Mouse (Mus musculus) midbrain, embryonic 13.5 days (tissue): ENCODE measurements around the gene Dnajc13. TPM values are rescaled to one million over a fixed set of nuclear protein-coding genes. Genes with fewer than 3 reads are reported as not detected.

Experiments used
- ATAC-seq: fragments of 200-750 bp; cut with Nextera tagmentation; 2 replicates; pipeline ENCODE4 v1.8.0; 2017; ENCODE audit warnings: mild to moderate bottlenecking, moderate TSS enrichment, moderate library complexity
- H3K27ac ChIP-seq: fragments of 300-500 bp; sonication (generic); 2 replicates; pipeline ENCODE4 v1.5.1; 2015; ENCODE audit warnings: inconsistent platforms, mild to moderate bottlenecking, moderate library complexity
- H3K27me3 ChIP-seq: fragments of 300-500 bp; sonication (generic); 2 replicates; pipeline ENCODE4 v1.6.1; 2015; ENCODE audit warnings: mild to moderate bottlenecking, inconsistent platforms
- H3K36me3 ChIP-seq: fragments of 300-500 bp; sonication (generic); 2 replicates; pipeline ENCODE4 v1.6.1; 2015; ENCODE audit warnings: mild to moderate bottlenecking, inconsistent platforms
- H3K4me1 ChIP-seq: fragments of 300-500 bp; sonication (generic); replicated peaks from 2 replicates; pipeline ENCODE4 v1.6.1; 2015; ENCODE audit warnings: inconsistent platforms
- H3K4me2 ChIP-seq: fragments of 300-500 bp; sonication (generic); replicated peaks from 2 replicates; pipeline ENCODE4 v1.6.1; 2015; ENCODE audit warnings: moderate library complexity, mild to moderate bottlenecking, inconsistent platforms
- H3K4me3 ChIP-seq: fragments of 300-500 bp; sonication (generic); replicated peaks from 2 replicates; pipeline ENCODE4 v1.5.1; 2015; ENCODE audit warnings: mild to moderate bottlenecking, inconsistent platforms
- H3K9ac ChIP-seq: fragments of 300-500 bp; sonication (generic); replicated peaks from 2 replicates; pipeline ENCODE4 v1.6.1; 2015; ENCODE audit warnings: mild to moderate bottlenecking, inconsistent platforms
- H3K9me3 ChIP-seq: fragments of 300-500 bp; sonication (generic); 2 replicates; pipeline ENCODE4 v1.6.1; 2016; ENCODE audit warnings: mild to moderate bottlenecking, inconsistent platforms
- WGBS: fragments of 180-500 bp; shearing (Covaris S2); methylation state at CpG from one replicate; pipeline ENCODE4 v1.1.7; 2015; 5-methylcytosine and 5-hydroxymethylcytosine counted together
- polyA plus RNA-seq: library from polyadenylated mRNA; unstranded; fragments of >200 nt; fragmentation: Nextera tagmentation; extraction: Ambion mirVana; gene quantifications from 2 replicates; pipeline ENCODE4 v1.2.1, GENCODE M21; 2015

Dnajc13 gene
- polyA plus RNA-seq, 1 experiment from 2014 or later = 19.2 TPM

DNA sequence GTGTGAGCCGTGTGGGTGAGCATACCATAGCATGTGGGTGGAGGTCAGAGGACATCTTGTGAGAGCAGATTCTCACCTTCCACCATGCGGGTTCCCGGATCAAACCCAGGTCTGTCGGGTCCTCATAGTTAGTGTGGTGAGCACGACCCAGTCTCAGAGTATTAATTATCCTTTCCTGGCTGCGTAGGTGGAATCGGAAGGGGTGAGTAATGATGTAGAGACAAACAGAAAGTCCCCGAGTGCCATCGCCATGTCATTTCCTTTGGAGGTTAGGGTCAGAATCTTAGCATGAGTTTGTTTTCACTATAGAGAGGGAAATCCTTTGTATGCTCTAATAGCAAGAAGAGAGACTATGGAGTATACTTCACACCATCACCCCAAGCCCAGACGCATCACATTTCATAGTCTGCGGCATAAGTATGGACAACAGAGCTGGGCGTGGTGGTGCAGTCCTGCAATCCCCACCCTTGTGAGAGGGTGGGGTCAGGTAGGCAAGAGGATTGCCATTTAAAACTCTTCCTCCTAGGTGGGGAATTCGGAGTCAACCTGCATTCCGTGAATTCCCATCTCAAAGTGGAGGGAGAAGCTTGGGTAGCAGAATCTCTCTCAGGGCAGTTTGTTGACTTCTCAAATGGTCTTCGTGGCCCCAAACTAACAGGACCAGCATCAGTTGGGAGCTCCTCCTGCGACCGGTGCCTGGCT is 12.5 kb upstream of the Dnajc13 start:
- Histone ChIP-seq H3K27me3 (no peaks in the 10 kb centered on the region), H3K27ac (no peak overlapping the region), H3K9ac (no peak overlapping the region), H3K4me1 (no peaks in the 10 kb centered on the region), H3K36me3 (no peaks in the 10 kb centered on the region), H3K4me3 (no peak overlapping the region), H3K4me2 (no peak overlapping the region), H3K9me3 (no peaks in the 10 kb centered on the region)
- ATAC-seq = no peak
- WGBS = 92% methylated on average over 17 of the region's 17 CpGs

DNA sequence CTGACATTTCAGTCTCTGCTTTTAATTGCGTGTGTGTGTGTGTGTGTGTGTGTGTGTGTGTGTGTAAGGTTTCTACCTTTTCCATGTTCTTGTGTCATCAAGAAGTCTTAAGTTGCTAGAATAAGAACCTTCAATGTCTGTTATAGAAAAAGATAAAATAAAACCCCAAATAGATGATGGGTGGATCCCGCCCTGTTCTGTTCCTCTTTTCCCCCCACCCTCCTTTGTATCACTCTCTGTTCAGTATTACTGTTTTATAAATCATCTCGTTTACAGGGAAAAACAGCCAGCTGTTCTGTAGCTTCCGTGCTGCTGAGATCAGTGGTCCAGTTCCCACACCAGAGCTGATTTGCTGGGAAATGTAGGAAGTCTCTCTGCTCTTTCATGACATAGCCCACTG is 9.3 kb upstream of the Dnajc13 start:
- WGBS = 83% methylated on average over 4 of the region's 4 CpGs
- Histone ChIP-seq H3K27ac (no peak overlapping the region), H3K9ac (no peak overlapping the region), H3K36me3 (no peaks in the 10 kb centered on the region), H3K4me3 (no peak overlapping the region), H3K4me1 (no peaks in the 10 kb centered on the region), H3K4me2 (no peak overlapping the region), H3K27me3 (no peaks in the 10 kb centered on the region), H3K9me3 (no peaks in the 10 kb centered on the region)
- ATAC-seq = no peak

DNA sequence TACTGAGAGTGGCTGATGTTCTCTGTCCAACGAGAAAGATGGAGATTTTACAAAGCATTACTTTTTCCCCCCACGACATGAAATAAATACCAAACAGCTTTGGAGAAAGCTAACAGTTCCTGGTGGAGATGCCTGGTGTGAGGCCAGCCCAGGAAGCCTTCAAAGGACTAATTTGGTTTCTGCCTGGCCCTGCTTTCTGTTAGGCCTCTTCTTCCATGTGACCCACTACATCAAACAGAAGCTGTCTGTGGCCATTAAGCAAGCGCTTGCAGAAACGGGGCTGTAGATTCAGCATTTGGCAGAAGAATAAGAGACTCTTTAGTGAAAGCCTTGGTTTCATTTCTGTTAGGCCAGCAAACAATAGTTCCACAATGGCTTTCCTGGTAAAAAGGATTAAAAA is 8.9 kb upstream of the Dnajc13 start:
- no peak overlapping the region for H3K4me2 ChIP-seq
- 67% methylated on average over 4 of the region's 4 CpGs for WGBS
- H3K9ac ChIP-seq = no peak overlapping the region
- H3K4me3 ChIP-seq = no peak overlapping the region
- H3K27me3 ChIP-seq = no peaks in the 10 kb centered on the region
- no peaks in the 10 kb centered on the region for H3K9me3 ChIP-seq
- no peak overlapping the region for H3K27ac ChIP-seq
- H3K4me1 ChIP-seq = no peaks in the 10 kb centered on the region
- no peak for ATAC-seq
- H3K36me3 ChIP-seq = no peaks in the 10 kb centered on the region

DNA sequence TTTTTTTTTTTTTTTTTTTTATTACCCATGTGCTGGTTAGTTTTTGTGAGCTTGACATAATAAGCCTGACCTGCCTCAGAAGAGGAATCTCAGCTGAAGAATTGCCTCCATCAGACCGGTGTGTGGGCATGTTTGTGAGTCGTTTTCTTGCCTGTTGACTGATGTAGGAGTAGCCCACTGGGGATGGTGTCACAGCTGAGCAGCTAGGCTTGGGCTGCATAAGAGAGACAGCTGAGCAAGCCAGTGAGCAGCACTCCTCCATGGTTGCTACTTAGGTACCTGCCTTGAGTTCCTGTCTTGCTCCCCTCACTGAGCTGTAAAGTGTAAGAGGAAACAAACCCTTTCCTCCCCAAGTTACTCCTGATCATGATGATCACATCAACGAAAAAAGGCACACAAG is 7.2 kb upstream of the Dnajc13 start:
- no peak for ATAC-seq
- no peaks in the 10 kb centered on the region for H3K9me3 ChIP-seq
- no peak overlapping the region for H3K9ac ChIP-seq
- no peak overlapping the region for H3K4me3 ChIP-seq
- no peaks in the 10 kb centered on the region for H3K27me3 ChIP-seq
- H3K27ac ChIP-seq = no peak overlapping the region
- no peaks in the 10 kb centered on the region for H3K4me1 ChIP-seq
- H3K4me2 ChIP-seq = no peak overlapping the region
- H3K36me3 ChIP-seq = no peaks in the 10 kb centered on the region
- 75% methylated on average over 3 of the region's 3 CpGs for WGBS

DNA sequence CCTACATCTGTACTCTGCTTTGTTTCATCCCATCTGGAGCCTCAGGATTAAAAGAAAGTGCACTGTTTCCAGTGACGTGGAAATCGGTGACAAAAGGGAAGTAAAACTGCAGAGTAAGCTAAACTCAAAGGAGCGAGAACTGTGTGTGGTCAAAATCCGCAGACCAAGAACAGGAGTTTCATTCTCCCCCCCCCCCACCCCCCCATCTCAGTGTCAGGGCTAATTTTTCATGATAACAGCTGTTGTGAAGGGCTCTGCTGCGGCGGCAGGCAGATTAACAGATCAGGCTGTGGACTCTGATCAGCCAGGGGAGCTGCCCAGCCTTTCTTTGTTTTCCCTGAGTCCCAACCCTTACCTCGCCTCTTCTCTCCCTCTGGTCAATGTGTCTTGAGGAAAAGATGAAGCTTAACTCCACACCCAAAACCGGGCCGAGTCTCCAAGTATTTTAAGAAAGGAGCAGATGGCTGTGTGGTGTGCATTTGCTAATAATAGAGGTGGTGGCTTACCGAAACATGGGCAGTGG is 6.7 kb upstream of the Dnajc13 start:
- H3K9me3 ChIP-seq = no peaks in the 10 kb centered on the region
- WGBS = 35% methylated on average over 10 of the region's 10 CpGs
- H3K27ac ChIP-seq = 0 out of 2 replicates have a peak overlapping the region, but pooled peaks have one; percentile 25

DNA sequence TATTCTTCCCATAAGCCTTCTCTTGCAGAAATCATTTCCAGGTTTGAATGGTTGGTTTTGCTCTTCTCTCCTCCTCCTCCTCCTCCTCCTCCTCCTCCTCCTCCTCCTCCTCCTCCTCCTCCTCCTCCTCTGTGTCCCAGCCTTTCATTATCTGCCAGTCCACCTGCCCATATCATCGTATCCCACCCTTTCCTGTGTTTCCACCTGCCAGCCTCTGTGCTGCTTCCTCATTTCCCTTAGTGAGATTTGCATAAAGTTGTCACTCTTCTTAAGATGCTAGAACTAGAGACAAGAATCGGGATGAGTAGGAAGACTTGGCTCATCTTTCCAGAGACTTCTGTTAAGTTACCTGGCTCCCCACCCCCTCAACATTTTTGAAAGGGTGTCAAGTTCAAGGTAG is 1.8 kb upstream of the Dnajc13 start:
- peaks cover 27% of the 10 kb centered on the region for H3K4me1 ChIP-seq
- no peak overlapping the region for H3K9ac ChIP-seq
- H3K36me3 ChIP-seq = no peaks in the 10 kb centered on the region
- no peak for ATAC-seq
- H3K4me3 ChIP-seq = no peak overlapping the region
- no peaks in the 10 kb centered on the region for H3K27me3 ChIP-seq
- no peak overlapping the region for H3K27ac ChIP-seq
- no peaks in the 10 kb centered on the region for H3K9me3 ChIP-seq
- H3K4me2 ChIP-seq = no peak overlapping the region
- 96% methylated on average over 2 of the region's 2 CpGs for WGBS

More for the DNA sequence above, 6.7 kb upstream of the Dnajc13 start:
- no peak overlapping the region for H3K4me2 ChIP-seq
- ATAC-seq = no peak
- H3K27me3 ChIP-seq = no peaks in the 10 kb centered on the region
- no peaks in the 10 kb centered on the region for H3K36me3 ChIP-seq
- no peak overlapping the region for H3K4me3 ChIP-seq
- H3K4me1 ChIP-seq = no peaks in the 10 kb centered on the region
- H3K9ac ChIP-seq = no peak overlapping the region

DNA sequence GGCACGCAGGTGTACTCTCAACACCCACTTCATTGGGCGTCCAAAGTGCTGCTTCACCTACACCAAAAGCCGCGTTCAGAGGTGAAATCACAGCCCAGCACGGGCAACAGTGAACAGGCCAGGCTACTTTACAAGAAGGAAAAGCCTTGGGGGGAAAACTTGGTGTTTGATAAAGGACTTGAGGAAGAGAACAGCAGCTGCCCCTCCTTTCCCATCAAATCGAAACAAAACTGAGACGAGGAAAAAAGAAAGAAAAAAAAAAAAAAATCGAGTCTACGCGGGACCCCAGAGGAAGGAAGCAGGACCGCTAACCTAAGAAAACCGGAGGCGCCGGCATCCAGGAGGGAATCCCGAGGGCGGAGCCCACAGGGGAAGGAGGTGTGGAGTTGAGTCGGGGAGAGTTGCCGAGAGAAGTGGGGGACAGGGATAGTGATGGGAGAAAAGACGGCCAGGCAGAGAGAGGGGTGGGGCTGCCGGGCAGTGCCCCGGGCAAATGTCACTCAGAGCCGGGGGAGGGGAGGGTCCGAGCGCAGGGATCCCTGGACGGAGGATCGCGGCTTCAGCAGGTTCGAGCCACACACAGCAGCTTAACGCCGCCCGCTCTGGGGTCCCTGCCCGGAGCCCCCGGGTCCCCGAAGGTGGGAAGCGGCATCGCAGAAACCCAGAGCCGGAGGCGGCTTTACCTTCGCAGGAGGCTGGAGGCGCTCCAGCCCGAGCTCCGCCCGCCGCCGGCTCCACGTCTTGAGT is 541 bp downstream of the Dnajc13 start:
- peak overlapping the region; percentile 88 for H3K4me2 ChIP-seq
- under 1% methylated on average over 38 of the region's 46 CpGs for WGBS
- H3K4me3 ChIP-seq = peak overlapping the region; percentile 97
- H3K4me1 ChIP-seq = peaks cover 31% of the 10 kb centered on the region
- H3K9ac ChIP-seq = peak overlapping the region; percentile 94
- ATAC-seq = peak; percentile 78; the same call in 1 of the 2 replicates
- no peaks in the 10 kb centered on the region for H3K27me3 ChIP-seq
- no peaks in the 10 kb centered on the region for H3K36me3 ChIP-seq
- no peaks in the 10 kb centered on the region for H3K9me3 ChIP-seq
- H3K27ac ChIP-seq = peak overlapping the region; percentile 90

DNA sequence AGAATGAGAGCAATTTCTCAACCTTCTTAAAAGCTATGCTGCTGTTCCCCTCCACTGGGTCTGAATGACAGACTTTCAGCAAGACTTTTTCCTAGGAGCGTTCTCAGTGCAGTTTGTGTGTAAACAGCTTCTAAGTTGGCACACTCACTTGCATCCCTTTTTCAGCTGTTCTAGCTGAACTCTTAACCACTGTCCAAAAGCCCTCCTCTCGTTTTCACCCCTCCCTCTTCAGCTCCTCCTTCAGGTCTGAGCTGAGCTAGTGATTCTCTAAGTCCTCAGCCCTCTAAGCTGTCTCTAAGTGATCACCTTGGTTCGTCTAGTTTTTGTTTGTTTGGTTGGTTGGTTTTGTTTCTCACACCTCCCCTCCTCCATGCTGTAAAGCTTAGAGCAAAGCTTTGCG is 2.4 kb downstream of the Dnajc13 start:
- peak overlapping the region; percentile 88; the same call in 1 of the 2 replicates for H3K4me2 ChIP-seq

DNA sequence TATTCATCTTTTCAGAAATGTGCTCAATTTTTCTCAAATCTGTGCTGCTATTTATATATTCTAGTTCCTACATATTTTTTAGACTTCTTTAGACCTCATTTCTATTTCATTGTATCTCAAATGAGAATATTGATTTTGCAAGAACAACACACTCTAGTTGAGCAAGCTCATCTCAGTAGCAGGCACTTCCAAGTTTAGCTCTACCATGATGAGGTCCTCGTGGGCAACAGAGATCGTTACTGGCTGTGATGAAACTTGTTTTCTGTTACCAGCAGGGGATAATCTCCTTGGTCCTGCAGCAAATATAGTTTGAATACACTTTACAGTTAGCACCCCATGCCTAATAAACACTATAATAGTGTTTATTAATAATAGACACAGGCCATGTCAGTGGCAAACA is 6.6 kb downstream of the Dnajc13 start:
- no peak for ATAC-seq
- Histone ChIP-seq H3K27ac (no peak overlapping the region), H3K36me3 (no peaks in the 10 kb centered on the region), H3K9ac (no peak overlapping the region), H3K9me3 (no peaks in the 10 kb centered on the region), H3K27me3 (no peaks in the 10 kb centered on the region), H3K4me3 (no peak overlapping the region), H3K4me2 (no peak overlapping the region), H3K4me1 (peaks cover 30% of the 10 kb centered on the region)
- WGBS = 68% methylated on average over 2 of the region's 2 CpGs

More for the DNA sequence above, 2.4 kb downstream of the Dnajc13 start:
- ATAC-seq = no peak
- peak overlapping the region; percentile 32; the same call in 1 of the 2 replicates for H3K9ac ChIP-seq
- H3K27me3 ChIP-seq = no peaks in the 10 kb centered on the region
- H3K4me3 ChIP-seq = no peak overlapping the region
- peaks cover 36% of the 10 kb centered on the region for H3K4me1 ChIP-seq
- 52% methylated on average over 4 of the region's 4 CpGs for WGBS
- no peak overlapping the region for H3K27ac ChIP-seq
- no peaks in the 10 kb centered on the region for H3K36me3 ChIP-seq
- no peaks in the 10 kb centered on the region for H3K9me3 ChIP-seq

DNA sequence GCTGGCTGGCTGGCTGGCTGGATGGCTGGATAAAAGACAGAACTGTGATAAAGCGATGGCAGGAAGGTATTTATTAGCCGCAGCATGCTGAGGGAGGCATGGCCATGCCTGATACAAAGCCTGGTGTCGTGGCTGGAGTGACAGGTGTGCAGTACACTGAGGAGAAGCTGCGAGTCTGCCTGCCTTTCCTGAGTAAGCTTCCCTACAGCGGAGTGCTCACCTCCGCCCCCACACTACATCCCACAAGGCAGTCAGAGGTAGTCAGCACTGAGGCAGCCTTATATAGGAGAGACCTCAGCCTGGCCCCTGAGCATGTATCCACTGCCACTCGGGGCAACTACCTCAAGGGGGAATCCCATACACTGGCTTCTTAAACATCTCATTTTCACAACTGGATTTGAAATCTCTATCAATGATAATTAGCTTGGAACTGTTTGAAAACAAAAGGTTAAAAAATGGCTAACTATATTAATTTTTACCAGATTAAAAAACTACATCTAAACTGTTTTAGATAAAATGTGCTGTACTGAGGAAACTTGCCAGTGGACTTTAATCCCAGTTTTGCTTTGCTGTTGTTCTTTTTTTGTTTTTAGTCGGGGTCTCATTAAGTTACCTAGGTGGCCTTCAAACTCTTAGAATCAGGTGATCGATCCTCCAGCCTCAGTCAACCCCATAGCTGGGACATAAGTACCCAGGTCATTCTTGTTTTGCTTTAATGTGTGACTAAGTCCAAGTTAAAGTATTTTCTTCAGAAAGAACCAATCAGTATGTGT is 8.1 kb downstream of the Dnajc13 start:
- H3K4me2 ChIP-seq = no peak overlapping the region
- no peak for ATAC-seq
- H3K36me3 ChIP-seq = no peaks in the 10 kb centered on the region
- no peak overlapping the region for H3K9ac ChIP-seq
- no peaks in the 10 kb centered on the region for H3K9me3 ChIP-seq
- WGBS = 73% methylated on average over 9 of the region's 9 CpGs
- H3K4me1 ChIP-seq = peaks cover 15% of the 10 kb centered on the region
- H3K27ac ChIP-seq = no peak overlapping the region
- H3K27me3 ChIP-seq = no peaks in the 10 kb centered on the region
- no peak overlapping the region for H3K4me3 ChIP-seq

DNA sequence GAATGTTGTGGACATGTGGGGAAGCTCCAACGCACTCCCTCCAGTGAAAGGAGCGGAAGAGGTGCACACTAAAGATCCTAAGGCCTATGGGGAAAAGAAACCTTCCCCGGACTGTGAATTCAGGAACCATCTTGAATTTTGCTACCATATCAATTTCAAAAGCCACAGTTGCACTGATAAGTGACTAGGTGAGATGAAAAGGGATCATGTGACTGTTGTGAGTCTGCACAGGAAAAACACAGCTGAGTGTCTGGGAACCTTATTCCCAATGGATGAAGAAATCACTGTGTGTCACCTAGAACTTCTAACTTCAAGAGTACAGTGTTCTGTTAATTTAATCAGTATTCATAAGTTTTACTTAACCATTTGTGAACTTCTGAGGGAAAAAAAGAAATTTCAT is 10.1 kb downstream of the Dnajc13 start:
- Histone ChIP-seq H3K9ac (no peak overlapping the region), H3K27me3 (no peaks in the 10 kb centered on the region), H3K4me1 (peaks cover 14% of the 10 kb centered on the region), H3K9me3 (no peaks in the 10 kb centered on the region), H3K36me3 (no peaks in the 10 kb centered on the region), H3K4me3 (no peak overlapping the region), H3K4me2 (no peak overlapping the region), H3K27ac (no peak overlapping the region)
- 95% methylated on average over 3 of the region's 3 CpGs for whole genome bisulfite sequencing
- ATAC-seq = no peak

DNA sequence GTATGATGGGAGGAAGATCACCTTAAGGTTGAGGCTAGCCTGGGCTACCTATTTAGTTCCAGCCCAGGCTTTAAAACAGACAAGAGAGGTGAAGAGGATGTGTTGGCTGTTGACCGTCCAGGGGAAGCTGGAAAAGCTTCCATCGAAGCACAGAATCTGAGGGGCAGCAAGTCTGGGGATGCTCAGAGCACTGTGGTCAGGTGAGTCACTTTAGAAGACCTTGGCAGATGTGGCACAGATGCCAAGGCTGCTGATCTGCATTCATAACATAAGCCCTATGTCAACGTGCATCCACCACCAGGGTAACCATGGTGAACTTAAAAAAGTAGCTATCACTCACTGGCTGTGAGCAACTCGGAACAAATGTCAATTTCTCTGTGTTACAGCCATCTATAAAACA is 11.0 kb downstream of the Dnajc13 start:
- Histone ChIP-seq H3K27ac (no peak overlapping the region), H3K27me3 (no peaks in the 10 kb centered on the region), H3K9ac (no peak overlapping the region), H3K9me3 (no peaks in the 10 kb centered on the region), H3K36me3 (no peaks in the 10 kb centered on the region), H3K4me2 (no peak overlapping the region), H3K4me3 (no peak overlapping the region), H3K4me1 (peaks cover 9% of the 10 kb centered on the region; the same call in 1 of the 2 replicates)
- ATAC-seq = no peak
- WGBS = 87% methylated on average over 4 of the region's 4 CpGs
